Mouse (Mus musculus): ENCODE data around the gene Slc4a10. TPM values are rescaled to one million over a fixed set of nuclear protein-coding genes. Genes with fewer than 3 reads are reported as not detected.

The Slc4a10 gene
- polyA plus RNA-seq, 1 experiment = not detected

- Histone ChIP-seq H3K4me1 (ENCODE audit: control insufficient read depth) (no peaks in the 10 kb centered on the region), H3K27me3 (ENCODE audit: control insufficient read depth) (no peaks in the 10 kb centered on the region), H3K9me3 (ENCODE audit: control insufficient read depth, low read length) (no peaks in the 10 kb centered on the region), H3K4me3 (replicated peaks) (no peak overlapping the region), H3K36me3 (ENCODE audit: control insufficient read depth) (no peaks in the 10 kb centered on the region)
- no peak for TF ChIP-seq GATA1 (IDR thresholded peaks at IDR 0.05; ENCODE audit: low read length)
- no peak for TF ChIP-seq TAL1 (IDR thresholded peaks at IDR 0.05; ENCODE audit: low read length)
Measured at GRCm38 (mm10) chr2:62334397-62335243, 288.4 kb downstream of the Slc4a10 start.

DNA sequence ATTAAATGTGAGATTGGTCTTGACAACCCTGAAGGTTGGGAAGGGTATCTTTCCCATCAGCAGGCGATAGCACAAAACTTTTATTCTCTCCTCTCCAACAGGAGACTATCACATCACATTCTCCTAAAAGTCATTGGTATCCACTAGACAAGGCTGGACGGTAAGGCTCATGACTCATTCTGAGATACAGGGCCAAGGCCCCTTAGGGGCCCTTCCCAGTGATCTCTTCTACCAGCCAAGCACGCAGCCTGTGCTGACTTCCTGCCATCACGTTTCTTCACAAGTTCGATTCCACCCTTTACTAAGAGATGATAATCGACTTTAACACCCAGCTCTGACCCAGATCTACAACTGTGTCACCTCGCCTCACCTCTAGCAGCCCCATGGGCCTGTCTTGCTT is 290.8 kb downstream of the Slc4a10 start:
- Histone ChIP-seq H3K36me3 (ENCODE audit: control insufficient read depth) (no peaks in the 10 kb centered on the region), H3K9me3 (ENCODE audit: control insufficient read depth, low read length) (no peaks in the 10 kb centered on the region), H3K4me3 (replicated peaks) (no peak overlapping the region), H3K4me1 (ENCODE audit: control insufficient read depth) (no peaks in the 10 kb centered on the region), H3K27me3 (ENCODE audit: control insufficient read depth) (no peaks in the 10 kb centered on the region)
- no peak for TF ChIP-seq TAL1 (IDR thresholded peaks at IDR 0.05; ENCODE audit: low read length)

DNA sequence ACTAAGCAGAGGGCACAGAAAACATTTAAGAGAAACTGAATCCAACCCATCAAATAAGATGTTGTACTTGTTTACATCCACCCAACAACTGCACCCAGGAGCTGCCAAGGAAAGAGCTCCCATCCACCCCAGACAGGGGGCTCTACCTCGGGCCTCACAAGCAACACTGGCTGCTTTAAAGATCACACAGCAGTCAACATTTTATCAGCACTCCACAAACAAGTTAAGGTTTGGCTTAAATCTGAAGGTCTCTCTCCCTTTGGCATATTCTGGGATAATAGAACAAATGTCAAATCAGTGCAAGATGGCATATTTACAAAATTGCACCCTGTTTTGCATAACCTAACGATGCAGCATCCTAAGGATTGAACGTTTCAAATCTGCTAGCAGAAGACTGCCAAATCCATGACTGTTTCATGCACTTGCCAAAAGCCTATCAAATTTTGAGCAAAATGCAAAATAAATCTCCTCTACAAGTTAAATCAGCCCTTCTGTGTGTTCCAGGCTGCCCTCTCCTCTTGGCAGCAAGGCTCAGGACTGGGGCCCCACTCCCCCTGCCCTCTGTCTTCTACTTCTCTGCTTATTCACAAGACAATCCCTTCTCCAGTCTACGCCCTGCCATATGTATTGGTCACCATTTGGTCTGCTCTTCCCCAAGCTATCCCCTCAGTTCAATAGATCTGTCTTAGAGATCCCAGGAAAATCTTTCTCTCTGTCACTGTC is 293.1 kb downstream of the Slc4a10 start:
- no peak overlapping the region for H3K4me3 ChIP-seq (replicated peaks)
- no peaks in the 10 kb centered on the region for H3K27me3 ChIP-seq (ENCODE audit: control insufficient read depth)
- H3K9me3 ChIP-seq (ENCODE audit: control insufficient read depth, low read length) = no peaks in the 10 kb centered on the region
- TF ChIP-seq GATA1 (IDR thresholded peaks at IDR 0.05; ENCODE audit: low read length) (no peak), TAL1 (IDR thresholded peaks at IDR 0.05; ENCODE audit: low read length) (no peak)
- H3K36me3 ChIP-seq (ENCODE audit: control insufficient read depth) = no peaks in the 10 kb centered on the region
- no peaks in the 10 kb centered on the region for H3K4me1 ChIP-seq (ENCODE audit: control insufficient read depth)

DNA sequence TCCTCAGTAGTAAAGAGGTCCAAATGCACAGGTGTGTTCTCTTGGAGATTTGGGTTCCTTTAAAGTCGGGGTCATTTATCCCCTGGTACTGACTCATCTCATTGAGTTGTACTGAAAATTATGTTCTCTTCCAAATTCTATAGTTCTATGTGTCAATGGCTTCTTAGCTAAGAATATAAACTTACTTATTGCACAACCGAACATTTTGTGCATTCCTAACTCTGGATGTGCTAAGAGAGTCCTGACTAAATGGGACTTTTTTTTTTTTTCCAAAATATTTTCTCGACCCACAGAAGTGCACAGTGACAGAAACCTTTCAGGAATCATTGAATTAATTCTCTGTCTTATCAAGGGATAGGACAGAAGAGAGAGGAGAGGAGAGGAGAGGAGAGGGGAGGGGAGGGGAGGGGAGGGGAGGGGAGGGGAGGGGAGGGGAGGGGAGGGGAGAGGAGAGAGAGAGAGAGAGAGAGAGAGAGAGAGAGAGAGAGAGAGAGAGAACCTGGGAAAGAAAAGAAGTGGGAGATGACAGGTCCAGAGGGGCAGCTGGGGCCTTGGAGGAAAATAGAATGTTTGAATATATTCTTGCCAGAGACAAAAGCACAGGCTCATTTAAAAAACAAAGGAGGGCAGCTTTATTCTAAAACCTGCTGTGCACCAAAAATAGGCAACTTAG is 294.9 kb downstream of the Slc4a10 start:
- no peak for TF ChIP-seq TAL1 (IDR thresholded peaks at IDR 0.05; ENCODE audit: low read length)
- TF ChIP-seq GATA1 (IDR thresholded peaks at IDR 0.05; ENCODE audit: low read length) = no peak
- H3K4me1 ChIP-seq (ENCODE audit: control insufficient read depth) = no peaks in the 10 kb centered on the region

DNA sequence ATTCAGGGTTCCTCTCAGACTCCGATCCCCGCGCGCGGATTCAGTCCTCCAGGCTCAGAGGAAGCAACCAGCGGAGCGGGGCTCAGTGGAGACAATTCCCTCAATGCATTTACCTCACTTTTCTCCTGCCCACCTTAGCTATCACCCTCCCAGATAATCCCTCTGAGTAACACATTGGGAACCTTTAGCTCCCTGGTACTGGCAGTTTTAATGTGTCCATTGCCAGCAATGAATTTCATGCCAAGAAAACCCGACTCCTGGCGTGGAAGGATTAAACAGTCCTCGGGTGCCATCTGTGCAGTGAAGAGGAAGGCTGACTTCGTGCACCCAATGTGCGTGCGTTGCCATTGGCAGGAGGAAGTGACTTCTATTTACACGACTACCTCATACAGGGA is 295.5 kb downstream of the Slc4a10 start:
- H3K9me3 ChIP-seq (ENCODE audit: control insufficient read depth, low read length) = no peaks in the 10 kb centered on the region
- no peaks in the 10 kb centered on the region for H3K36me3 ChIP-seq (ENCODE audit: control insufficient read depth)
- no peak overlapping the region for H3K4me3 ChIP-seq (replicated peaks)
- TF ChIP-seq TAL1 (IDR thresholded peaks at IDR 0.05; ENCODE audit: low read length) (no peak), GATA1 (IDR thresholded peaks at IDR 0.05; ENCODE audit: low read length) (no peak)
- no peaks in the 10 kb centered on the region for H3K4me1 ChIP-seq (ENCODE audit: control insufficient read depth)
- no peaks in the 10 kb centered on the region for H3K27me3 ChIP-seq (ENCODE audit: control insufficient read depth)

More for the DNA sequence above, 294.9 kb downstream of the Slc4a10 start:
- Histone ChIP-seq H3K9me3 (ENCODE audit: control insufficient read depth, low read length) (no peaks in the 10 kb centered on the region), H3K4me3 (replicated peaks) (no peak overlapping the region), H3K27me3 (ENCODE audit: control insufficient read depth) (no peaks in the 10 kb centered on the region), H3K36me3 (ENCODE audit: control insufficient read depth) (no peaks in the 10 kb centered on the region)

GRCm38 (mm10) chr2:62344367-62344766 is 298.1 kb downstream of the Slc4a10 start:
- Histone ChIP-seq H3K36me3 (ENCODE audit: control insufficient read depth) (no peaks in the 10 kb centered on the region), H3K4me1 (ENCODE audit: control insufficient read depth) (no peaks in the 10 kb centered on the region), H3K9me3 (ENCODE audit: control insufficient read depth, low read length) (no peaks in the 10 kb centered on the region), H3K27me3 (ENCODE audit: control insufficient read depth) (no peaks in the 10 kb centered on the region), H3K4me3 (replicated peaks) (no peak overlapping the region)
- TF ChIP-seq TAL1 (IDR thresholded peaks at IDR 0.05; ENCODE audit: low read length) (no peak), GATA1 (IDR thresholded peaks at IDR 0.05; ENCODE audit: low read length) (no peak)

DNA sequence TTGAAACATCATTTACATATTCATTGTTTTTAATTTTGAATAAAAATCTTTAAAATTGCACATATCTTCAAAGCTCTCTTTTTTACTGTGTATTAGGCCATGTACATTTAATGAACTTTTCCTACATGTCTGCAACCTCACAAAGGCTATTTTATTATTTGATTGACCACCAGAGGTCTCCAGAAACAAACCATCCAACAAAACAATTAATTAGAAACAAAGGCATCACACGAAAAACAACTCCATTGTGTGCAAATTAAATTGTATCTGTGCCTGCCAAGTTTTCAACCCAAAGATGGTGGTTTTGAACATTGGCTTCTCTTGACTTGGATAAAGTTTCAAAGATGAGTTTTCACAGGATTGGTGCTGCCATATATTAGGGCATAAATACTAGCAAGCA is 300.5 kb downstream of the Slc4a10 start:
- no peak for TF ChIP-seq GATA1 (IDR thresholded peaks at IDR 0.05; ENCODE audit: low read length)
- no peak for TF ChIP-seq TAL1 (IDR thresholded peaks at IDR 0.05; ENCODE audit: low read length)
- Histone ChIP-seq H3K9me3 (ENCODE audit: control insufficient read depth, low read length) (no peaks in the 10 kb centered on the region), H3K4me3 (replicated peaks) (no peak overlapping the region), H3K27me3 (ENCODE audit: control insufficient read depth) (no peaks in the 10 kb centered on the region), H3K36me3 (ENCODE audit: control insufficient read depth) (no peaks in the 10 kb centered on the region), H3K4me1 (ENCODE audit: control insufficient read depth) (no peaks in the 10 kb centered on the region)

- TF ChIP-seq TAL1 (IDR thresholded peaks at IDR 0.05; ENCODE audit: low read length) (no peak), GATA1 (IDR thresholded peaks at IDR 0.05; ENCODE audit: low read length) (no peak)
- no peaks in the 10 kb centered on the region for H3K27me3 ChIP-seq (ENCODE audit: control insufficient read depth)
- no peaks in the 10 kb centered on the region for H3K4me1 ChIP-seq (ENCODE audit: control insufficient read depth)
- no peaks in the 10 kb centered on the region for H3K36me3 ChIP-seq (ENCODE audit: control insufficient read depth)
- H3K9me3 ChIP-seq (ENCODE audit: control insufficient read depth, low read length) = no peaks in the 10 kb centered on the region
- H3K4me3 ChIP-seq (replicated peaks) = no peak overlapping the region
Measured at GRCm38 (mm10) chr2:62347762-62348161, 301.5 kb downstream of the Slc4a10 start.

GRCm38 (mm10) chr2:62352035-62352434 is 305.8 kb downstream of the Slc4a10 start:
- no peaks in the 10 kb centered on the region for H3K4me1 ChIP-seq (ENCODE audit: control insufficient read depth)
- H3K36me3 ChIP-seq (ENCODE audit: control insufficient read depth) = no peaks in the 10 kb centered on the region
- H3K27me3 ChIP-seq (ENCODE audit: control insufficient read depth) = no peaks in the 10 kb centered on the region
- no peak overlapping the region for H3K4me3 ChIP-seq (replicated peaks)
- no peak for TF ChIP-seq TAL1 (IDR thresholded peaks at IDR 0.05; ENCODE audit: low read length)
- TF ChIP-seq GATA1 (IDR thresholded peaks at IDR 0.05; ENCODE audit: low read length) = no peak
- no peaks in the 10 kb centered on the region for H3K9me3 ChIP-seq (ENCODE audit: control insufficient read depth, low read length)
